In genomic region chr4:48578399-48578798, GRCm38 (mm10) we compare ENCODE assay signal across 14 mouse cellular contexts. TPM values are rescaled to one million over a fixed set of nuclear protein-coding genes. Genes with fewer than 3 reads are reported as not detected.
DNase-seq lines count a peak whose midpoint lies in the region; ATAC-seq and TF ChIP-seq lines count a peak whose summit lies in the region.
"Had no signal": no experiment of that assay in that cellular context is flagged by ENCODE, and none has a peak within 500 bp of the region (broad histone marks: within the 10 kb centered on the region; RNA-seq: fewer than 3 reads in every experiment).

No protein-coding gene starts in this region.

- TF ChIP-seq POLR2A in thymus, adult 2 months (IDR thresholded peaks at IDR 0.05; ENCODE audit: control insufficient read depth, extremely low read depth, insufficient read depth, low read length, poor library complexity): no peak

- H3K4me2 ChIP-seq in heart, embryonic 11.5 days: no peak overlapping the region
- H3K4me2 ChIP-seq: hindbrain, embryonic 14.5 days; limb, embryonic 13.5 days had no signal

- H3K27ac ChIP-seq in heart, embryonic 11.5 days (ENCODE audit: low read depth, low read length): no peak overlapping the region
- H3K27ac ChIP-seq in thymus, adult 2 months (ENCODE audit: control insufficient read depth, insufficient read depth, low read length): no peak overlapping the region
- H3K27ac ChIP-seq: hindbrain, embryonic 14.5 days; limb, embryonic 13.5 days had no signal

- no peaks in the 10 kb centered on the region for H3K36me3 ChIP-seq in heart, embryonic 11.5 days (ENCODE audit: control insufficient read depth, insufficient read depth, low read length)
- no peaks in the 10 kb centered on the region for H3K36me3 ChIP-seq in thymus, adult 2 months (ENCODE audit: control insufficient read depth, insufficient read depth, low read length)
- H3K36me3 ChIP-seq: limb, embryonic 13.5 days had no signal

- H3K27me3 ChIP-seq in heart, embryonic 11.5 days (ENCODE audit: control insufficient read depth, insufficient read depth, low read length): no peaks in the 10 kb centered on the region
- H3K27me3 ChIP-seq in thymus, adult 2 months (ENCODE audit: control insufficient read depth, insufficient read depth, low read length): no peaks in the 10 kb centered on the region

- peaks cover 3% of the 10 kb centered on the region; the same call in 1 of the 2 replicates for H3K4me1 ChIP-seq in heart, embryonic 11.5 days (ENCODE audit: control insufficient read depth, insufficient read depth, low read length)
- H3K4me1 ChIP-seq in thymus, adult 2 months (replicated peaks; ENCODE audit: control insufficient read depth, insufficient read depth, low read length): no peaks in the 10 kb centered on the region
- H3K4me1 ChIP-seq: limb, embryonic 13.5 days had no signal

- intact Hi-C loops in heart, postnatal 14 days (cut with DNase I): no loop called here

- no peak overlapping the region for H3K4me3 ChIP-seq in heart, embryonic 11.5 days (ENCODE audit: low read depth, low read length)
- no peak overlapping the region for H3K4me3 ChIP-seq in thymus, adult 2 months (ENCODE audit: control insufficient read depth, insufficient read depth, low read length)
- H3K4me3 ChIP-seq: limb, embryonic 13.5 days had no signal

- H3K9ac ChIP-seq in heart, embryonic 11.5 days (ENCODE audit: low read depth, low read length): no peak overlapping the region
- H3K9ac ChIP-seq: hindbrain, embryonic 14.5 days; limb, embryonic 13.5 days had no signal

- peak; percentile 91 for DNase-seq in heart, adult 11 months
- DNase-seq in 3T3-L1 (ENCODE audit: low read depth, low spot score): peak; percentile 39
- peak; percentile 71 for DNase-seq in NIH3T3 (ENCODE audit: low read depth)
- DNase-seq in heart, postnatal 14 days: peak; percentile 20 to 47
- no peak for DNase-seq in thymus, adult 2 months
- no peak for DNase-seq in gastrocnemius, postnatal 25 days
- DNase-seq: cerebellum, adult 8-10 months; embryo, embryonic 11 days; kidney, postnatal 14 days had no signal

- H3K9me3 ChIP-seq in heart, embryonic 11.5 days (replicated peaks; ENCODE audit: control insufficient read depth, low read length): no peaks in the 10 kb centered on the region
- H3K9me3 ChIP-seq: limb, embryonic 13.5 days had no signal

- no peak for ATAC-seq in heart, embryonic 11.5 days (replicated peaks; ENCODE audit: insufficient number of reproducible peaks, low FRiP score, low TSS enrichment)
- ATAC-seq: intestine, embryonic 16.5 days had no signal

- TF ChIP-seq CTCF in thymus, adult 2 months (IDR thresholded peaks at IDR 0.05; ENCODE audit: borderline replicate concordance, control insufficient read depth, extremely low read depth, insufficient read depth, low read length, poor library complexity): no peak

- 52% methylated on average over 4 of the region's 4 CpGs for WGBS in heart, embryonic 11.5 days (ENCODE audit: insufficient replicate concordance)
- WGBS in thymus, adult 2 months: 80% methylated on average over 4 of the region's 4 CpGs

RNA-seq across cellular contexts. Expression of gene Tmeff1, which starts 6.6 kb away (rescaled TPM):
- 51.2 and 60.7 TPM in 2 replicates for polyA plus RNA-seq in heart, embryonic 11.5 days (2014; fragmentation: Nextera tagmentation; extraction: Ambion mirVana)
- 10 to 100 TPM; 12.5 to 13.1 TPM for total RNA-seq in heart, postnatal 14 days (2021)
- 1.2 and 1.3 TPM in 2 replicates for polyA plus RNA-seq in thymus, adult 2 months (2012; rRNA removed)
- 1 to 10 TPM in 1 of 2 experiments, under 1 TPM in 1; 0.20 to 2.3 TPM for total RNA-seq in gastrocnemius, postnatal 25 days (2021)
- total RNA-seq: megakaryocyte-erythroid progenitor cell, adult 5-6 weeks had no signal

RNA-seq across cellular contexts. Expression of gene Msantd3, which starts 38.7 kb away (rescaled TPM):
- 26.7 and 30.3 TPM in 2 replicates for polyA plus RNA-seq in heart, embryonic 11.5 days (2014; fragmentation: Nextera tagmentation; extraction: Ambion mirVana)
- total RNA-seq in heart, postnatal 14 days (2021): 10 to 100 TPM; 24.1 to 25.8 TPM
- polyA plus RNA-seq in thymus, adult 2 months (2012; rRNA removed): 1.2 and 1.7 TPM in 2 replicates
- 10 to 100 TPM; 18.1 to 22.1 TPM for total RNA-seq in gastrocnemius, postnatal 25 days (2021)

Comparison
In these comparisons a context has a peak if more than half of its experiments do, and no peak if none do; other contexts are left out.
1. DNase-seq: peak in heart, adult 11 months (single experiment), 3T3-L1 (single experiment), NIH3T3 (single experiment) and heart, postnatal 14 days (2 of 2); none in thymus, adult 2 months (single experiment) and gastrocnemius, postnatal 25 days (single experiment).
2. RNA of gene Tmeff1, which starts 6.6 kb away (total RNA-seq): 12.5 to 13.1 TPM in heart, postnatal 14 days; 0.20 to 2.3 TPM in gastrocnemius, postnatal 25 days; every median in the first group is over 4 times any median in the second.